Mouse (Mus musculus): ENCODE data around the gene Mok.

The Mok gene

GRCm38 (mm10) chr12:110813132-110813531 lies 27.6 kb downstream of the Mok start:
- no peak for DNase-seq (ENCODE audit: extremely low read depth, low read depth, low spot score)

- DNase-seq (ENCODE audit: extremely low read depth, low read depth, low spot score): no peak
Measured at GRCm38 (mm10) chr12:110808848-110809247, 31.9 kb downstream of the Mok start.

DNA sequence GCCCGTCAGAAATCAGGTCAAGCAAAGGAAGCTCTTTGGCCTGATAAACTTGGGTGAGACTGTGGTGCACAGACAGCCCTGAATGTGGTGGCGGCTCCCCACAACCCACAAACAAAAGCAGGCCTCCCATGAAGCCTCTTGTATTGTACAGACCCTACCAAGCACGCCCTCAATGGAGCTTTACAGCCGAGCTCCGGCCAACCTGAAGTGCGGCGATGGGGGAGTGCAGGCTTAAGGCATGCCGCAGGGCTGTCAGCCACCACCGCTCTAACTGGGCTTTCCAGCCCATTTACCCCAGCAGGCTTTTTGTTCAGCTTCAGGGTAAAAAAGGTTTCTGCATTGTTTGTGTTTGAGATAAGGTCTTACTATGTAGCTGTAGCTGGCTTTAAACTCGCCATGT lies 32.3 kb downstream of the Mok start:
- DNase-seq (ENCODE audit: extremely low read depth, low read depth, low spot score): no peak

GRCm38 (mm10) chr12:110806301-110806970 lies 34.3 kb downstream of the Mok start:
- DNase-seq (ENCODE audit: extremely low read depth, low read depth, low spot score): no peak

DNA sequence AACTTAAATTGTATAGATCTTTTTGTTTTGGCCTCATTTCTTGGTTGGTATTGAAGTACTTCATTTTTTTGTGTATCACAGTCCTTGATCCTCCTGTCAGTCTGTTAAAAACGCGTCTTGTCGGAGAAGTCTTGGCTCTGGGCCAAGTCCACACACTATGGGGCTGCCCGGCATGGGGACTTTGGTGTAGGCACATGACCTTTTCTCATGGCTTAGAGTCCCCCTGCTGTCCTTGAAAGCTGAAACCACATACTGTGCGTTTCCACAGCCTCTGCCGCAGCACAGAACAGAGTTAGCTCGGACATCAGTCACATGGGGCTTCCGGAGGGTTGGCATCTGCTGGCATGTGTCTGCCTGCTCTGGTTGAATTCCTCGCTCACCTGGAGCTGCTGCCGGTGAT lies 36.5 kb downstream of the Mok start:
- no peak for DNase-seq (ENCODE audit: extremely low read depth, low read depth, low spot score)

GRCm38 (mm10) chr12:110802674-110803297 lies 38.0 kb downstream of the Mok start:
- no peak for DNase-seq (ENCODE audit: extremely low read depth, low read depth, low spot score)

DNA sequence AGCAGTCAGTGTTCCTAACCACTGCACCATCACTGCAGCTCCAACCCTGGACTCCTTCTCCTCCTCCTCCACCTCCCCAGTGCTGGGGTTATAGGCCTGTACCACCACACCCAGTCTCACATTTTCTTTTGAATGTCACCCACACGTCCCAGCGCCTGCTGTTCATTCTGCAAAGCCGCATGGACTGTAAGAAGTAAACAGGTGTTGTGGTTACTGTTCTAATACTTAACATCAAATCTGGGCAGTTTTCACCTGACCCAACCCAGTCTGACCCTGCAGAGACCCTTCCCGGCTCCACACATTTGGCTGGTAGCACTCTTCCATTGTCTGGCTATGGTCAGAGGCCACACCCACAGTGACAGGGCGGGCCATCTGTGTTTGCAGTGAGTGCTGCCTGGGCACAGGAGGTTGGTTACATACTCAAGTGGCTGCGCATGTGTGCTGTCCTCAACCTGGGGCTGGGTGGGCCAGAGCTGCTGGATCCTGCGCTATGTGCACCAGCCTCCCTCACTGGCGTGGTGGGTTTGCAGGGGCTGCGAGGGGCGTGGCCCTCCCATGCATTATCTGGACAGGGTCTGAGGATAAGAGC lies 38.8 kb downstream of the Mok start:
- no peak for DNase-seq (ENCODE audit: extremely low read depth, low read depth, low spot score)

DNA sequence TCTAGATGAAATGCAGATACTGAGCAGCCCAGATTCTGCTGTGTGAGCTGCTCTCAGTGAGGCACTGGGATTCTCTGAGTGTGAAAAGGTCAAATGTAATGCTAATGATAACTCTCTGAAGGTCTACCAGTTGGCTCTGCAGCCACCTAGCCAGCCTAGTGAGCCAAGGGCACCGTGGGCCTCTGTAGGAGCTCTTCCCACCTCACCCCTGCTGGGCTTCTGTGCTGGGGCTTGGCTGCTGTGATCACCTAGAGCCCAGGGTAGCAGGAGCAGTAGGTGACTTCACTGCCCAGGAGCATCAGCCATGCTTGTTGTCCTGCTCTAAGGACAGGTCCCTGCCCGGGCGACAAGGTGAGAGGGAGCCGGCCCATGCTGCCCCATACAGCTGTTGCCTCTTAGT lies 41.5 kb downstream of the Mok start:
- no peak for DNase-seq (ENCODE audit: extremely low read depth, low read depth, low spot score)

GRCm38 (mm10) chr12:110797842-110798431 lies 42.8 kb downstream of the Mok start:
- no peak for DNase-seq (ENCODE audit: extremely low read depth, low read depth, low spot score)

DNA sequence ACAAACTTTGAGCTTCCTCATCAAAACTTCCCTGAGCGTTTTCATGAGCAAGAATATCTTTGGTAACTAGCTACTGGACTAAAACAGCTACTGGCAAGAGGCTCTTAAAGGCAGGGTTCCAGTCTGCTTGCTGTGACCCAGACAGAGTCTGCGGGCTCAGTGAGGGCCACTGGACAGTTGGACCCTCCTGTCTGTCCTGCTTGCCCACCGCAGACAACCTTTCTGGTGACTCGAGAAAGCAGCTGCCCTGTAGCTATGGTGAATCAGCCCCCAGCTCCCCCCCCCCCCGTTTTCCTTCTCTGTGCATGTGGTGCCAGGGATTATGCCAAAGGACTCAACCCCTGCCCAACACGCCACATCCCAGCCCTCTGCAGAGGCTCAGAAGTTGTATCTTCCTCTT lies 43.5 kb downstream of the Mok start:
- no peak for DNase-seq (ENCODE audit: extremely low read depth, low read depth, low spot score)

- DNase-seq (ENCODE audit: extremely low read depth, low read depth, low spot score): no peak
Measured at GRCm38 (mm10) chr12:110796748-110797147, 44.0 kb downstream of the Mok start.

- DNase-seq (ENCODE audit: extremely low read depth, low read depth, low spot score): no peak
Measured at GRCm38 (mm10) chr12:110795035-110795434, 45.7 kb downstream of the Mok start.

- DNase-seq (ENCODE audit: extremely low read depth, low read depth, low spot score): no peak
Measured at GRCm38 (mm10) chr12:110791026-110791425, 49.7 kb downstream of the Mok start.

GRCm38 (mm10) chr12:110790580-110790979 lies 50.2 kb downstream of the Mok start:
- no peak for DNase-seq (ENCODE audit: extremely low read depth, low read depth, low spot score)

DNA sequence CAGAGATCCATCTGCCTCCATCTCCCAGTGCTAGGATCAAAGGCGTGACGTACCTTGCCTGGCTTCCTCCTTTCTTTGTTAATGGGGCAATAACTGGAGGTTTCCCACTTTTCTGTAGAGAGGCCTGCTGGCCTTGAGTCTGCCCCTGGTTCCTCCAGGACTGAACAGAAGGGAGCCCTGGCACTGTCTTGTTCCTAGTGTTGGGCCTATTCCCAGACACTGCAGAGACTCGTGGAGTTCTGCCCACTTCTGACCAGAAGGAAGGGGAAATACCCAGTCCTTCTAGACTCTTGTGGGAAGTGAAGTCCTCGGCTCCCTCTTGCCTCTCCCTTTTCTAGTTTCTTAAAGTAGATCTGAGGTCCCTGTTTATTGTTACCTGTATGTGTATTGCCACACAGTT lies 54.5 kb downstream of the Mok start:
- DNase-seq (ENCODE audit: extremely low read depth, low read depth, low spot score): no peak

- DNase-seq (ENCODE audit: extremely low read depth, low read depth, low spot score): no peak
Measured at GRCm38 (mm10) chr12:110784211-110784610, 56.5 kb downstream of the Mok start.

DNA sequence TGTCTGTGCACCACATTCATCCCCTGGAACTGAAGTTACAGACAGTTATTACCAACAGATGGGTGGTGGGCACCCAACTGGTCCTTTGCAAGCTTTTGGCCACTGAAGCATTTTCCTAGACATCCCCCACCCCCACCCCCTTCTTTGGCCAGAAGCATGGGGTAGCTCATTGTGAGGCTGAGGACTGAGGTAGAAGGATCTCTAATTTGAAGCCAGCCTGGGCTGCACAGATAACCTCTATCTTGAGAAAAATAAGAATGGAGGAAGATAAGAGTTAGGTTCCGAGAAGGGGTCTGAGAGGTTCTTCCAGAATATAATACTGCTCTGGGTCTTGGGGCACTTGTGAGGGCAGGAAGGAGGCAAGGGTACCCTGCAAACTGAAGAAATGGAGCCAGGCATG lies 58.5 kb downstream of the Mok start:
- DNase-seq (ENCODE audit: extremely low read depth, low read depth, low spot score): no peak

DNA sequence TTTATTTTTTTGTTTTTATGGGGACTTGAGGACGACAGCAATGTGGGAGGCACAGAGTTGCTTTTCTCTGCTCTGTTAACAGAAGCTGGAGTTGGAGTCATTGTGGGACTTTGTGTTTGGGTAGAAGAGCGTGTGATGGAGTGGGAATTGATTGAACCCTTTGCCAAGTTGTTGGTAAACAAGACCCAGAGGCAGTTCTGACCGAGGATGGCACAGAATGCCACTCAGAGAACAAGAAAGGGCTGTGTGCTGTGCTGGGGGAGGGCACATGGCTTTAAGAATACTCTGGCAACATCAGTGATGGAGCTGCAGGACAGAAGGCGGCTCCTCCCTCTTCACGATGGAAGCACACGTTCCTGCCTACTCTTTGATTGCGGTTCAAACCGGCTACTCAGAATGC lies 59.6 kb downstream of the Mok start:
- no peak for DNase-seq (ENCODE audit: extremely low read depth, low read depth, low spot score)

DNA sequence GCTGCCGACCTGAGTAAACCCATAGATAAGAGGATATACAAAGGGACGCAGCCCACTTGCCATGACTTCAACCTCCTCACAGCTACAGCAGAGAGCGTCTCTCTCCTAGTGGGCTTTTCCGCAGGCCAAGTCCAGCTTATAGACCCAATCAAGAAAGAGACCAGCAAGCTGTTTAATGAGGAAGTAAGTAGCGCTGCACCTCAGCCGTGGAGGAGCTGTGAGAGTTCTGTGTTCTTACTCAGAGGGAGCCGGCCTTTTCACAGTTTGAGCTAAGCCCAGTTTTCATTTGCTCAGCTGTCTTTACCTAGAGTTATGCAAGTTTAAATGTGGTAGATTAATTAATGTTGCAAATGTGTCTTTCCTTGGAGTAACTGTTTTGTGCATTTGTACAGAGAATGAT lies 61.4 kb downstream of the Mok start:
- DNase-seq (ENCODE audit: extremely low read depth, low read depth, low spot score): no peak

DNA sequence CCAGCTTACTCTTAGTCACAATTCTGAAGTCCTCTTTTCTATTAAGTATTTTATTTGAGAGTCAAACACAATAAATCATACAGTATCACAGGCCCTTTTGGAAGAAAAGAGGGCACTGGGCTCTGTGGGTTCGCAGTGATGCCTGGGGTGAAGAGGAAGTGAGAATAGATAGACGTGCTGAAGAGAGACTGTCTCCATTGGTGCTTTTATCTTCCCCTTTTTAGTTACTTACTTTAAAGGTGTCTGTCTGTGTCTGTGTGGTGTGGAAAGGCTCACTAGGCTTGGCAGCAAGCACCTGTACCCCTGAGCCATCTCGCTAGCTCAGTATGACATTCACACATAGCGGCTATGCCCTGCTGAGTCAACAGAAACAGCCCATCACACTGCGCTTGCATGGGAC lies 62.9 kb downstream of the Mok start:
- DNase-seq (ENCODE audit: extremely low read depth, low read depth, low spot score): no peak

GRCm38 (mm10) chr12:110775628-110776426 lies 64.9 kb downstream of the Mok start:
- no peak for DNase-seq (ENCODE audit: extremely low read depth, low read depth, low spot score)
